Mouse (Mus musculus): ENCODE data around the gene Ldlr. TPM values are rescaled to one million over a fixed set of nuclear protein-coding genes. Genes with fewer than 3 reads are reported as not detected.

Ldlr gene
- polyA plus RNA-seq, 1 experiment from 2014 or later, result 60.0 TPM

Other genes starting within 250 kb of the Ldlr start
- 116 and 119 TPM in 2 replicates for gene Tmed1, start 213.2 kb upstream of the Ldlr start, polyA plus RNA-seq (2016; fragmentation: Nextera tagmentation; extraction: Ambion mirVana)
- gene AB124611, start 197.3 kb upstream of the Ldlr start, polyA plus RNA-seq (2016; fragmentation: Nextera tagmentation; extraction: Ambion mirVana), result 4.4 and 5.1 TPM in 2 replicates
- gene Carm1, start 176.6 kb upstream of the Ldlr start, polyA plus RNA-seq (2016; fragmentation: Nextera tagmentation; extraction: Ambion mirVana), result 58.3 and 59.8 TPM in 2 replicates
- 31.4 and 32.3 TPM in 2 replicates for gene Timm29, start 130.8 kb upstream of the Ldlr start, polyA plus RNA-seq (2016; fragmentation: Nextera tagmentation; extraction: Ambion mirVana)
- gene Yipf2, start 130.7 kb upstream of the Ldlr start, polyA plus RNA-seq (2016; fragmentation: Nextera tagmentation; extraction: Ambion mirVana), result 19.0 and 20.4 TPM in 2 replicates
- gene Smarca4, start 107.3 kb upstream of the Ldlr start, polyA plus RNA-seq (2016; fragmentation: Nextera tagmentation; extraction: Ambion mirVana), result 147 and 149 TPM in 2 replicates
- 196 and 197 TPM in 2 replicates for gene Spc24, start 36.8 kb downstream of the Ldlr start, polyA plus RNA-seq (2016; fragmentation: Nextera tagmentation; extraction: Ambion mirVana)
- gene Kank2, start 75.3 kb downstream of the Ldlr start, polyA plus RNA-seq (2016; fragmentation: Nextera tagmentation; extraction: Ambion mirVana), result 8.6 and 8.9 TPM in 2 replicates
- 0.62 and 0.94 TPM in 2 replicates for gene Angptl8, start 112.0 kb downstream of the Ldlr start, polyA plus RNA-seq (2016; fragmentation: Nextera tagmentation; extraction: Ambion mirVana)
- 24.2 and 24.7 TPM in 2 replicates for gene Dock6, start 129.2 kb downstream of the Ldlr start, polyA plus RNA-seq (2016; fragmentation: Nextera tagmentation; extraction: Ambion mirVana)
- 5.1 and 5.3 TPM in 2 replicates for gene Rab3d, start 194.7 kb downstream of the Ldlr start, polyA plus RNA-seq (2016; fragmentation: Nextera tagmentation; extraction: Ambion mirVana)
- 3.5 and 3.6 TPM in 2 replicates for gene Ccdc159, start 204.0 kb downstream of the Ldlr start, polyA plus RNA-seq (2016; fragmentation: Nextera tagmentation; extraction: Ambion mirVana)
- 32.0 and 33.7 TPM in 2 replicates for gene Tmem205, start 204.1 kb downstream of the Ldlr start, polyA plus RNA-seq (2016; fragmentation: Nextera tagmentation; extraction: Ambion mirVana)
- 9.0 and 11.5 TPM in 2 replicates for gene Plppr2, start 213.6 kb downstream of the Ldlr start, polyA plus RNA-seq (2016; fragmentation: Nextera tagmentation; extraction: Ambion mirVana)
- gene Swsap1, start 232.3 kb downstream of the Ldlr start, polyA plus RNA-seq (2016; fragmentation: Nextera tagmentation; extraction: Ambion mirVana), result 7.2 and 9.6 TPM in 2 replicates
- gene Epor, start 240.0 kb downstream of the Ldlr start, polyA plus RNA-seq (2016; fragmentation: Nextera tagmentation; extraction: Ambion mirVana), result 10.2 and 10.8 TPM in 2 replicates

Data from forebrain, embryonic 10.5 days (tissue).